Mouse (Mus musculus) cerebellum, adult 11 months (tissue): ENCODE results near the gene Fbxl18.
"Not testable (repeated sequence)": the region's sequence is repeated elsewhere in the genome, so short reads cannot be mapped to it uniquely, and the experiment has no call there.

ENCODE experiments used
- DNase-seq: peaks from one replicate; pipeline ENCODE4 v3.0.0; 2022

Gene Fbxl18

GRCm38 (mm10) chr5:142857763-142858229, 37.4 kb downstream of the Fbxl18 start:
- DNase-seq: peak; percentile 58

- no peak for DNase-seq
Measured at GRCm38 (mm10) chr5:142856408-142856807, 38.8 kb downstream of the Fbxl18 start.

DNA sequence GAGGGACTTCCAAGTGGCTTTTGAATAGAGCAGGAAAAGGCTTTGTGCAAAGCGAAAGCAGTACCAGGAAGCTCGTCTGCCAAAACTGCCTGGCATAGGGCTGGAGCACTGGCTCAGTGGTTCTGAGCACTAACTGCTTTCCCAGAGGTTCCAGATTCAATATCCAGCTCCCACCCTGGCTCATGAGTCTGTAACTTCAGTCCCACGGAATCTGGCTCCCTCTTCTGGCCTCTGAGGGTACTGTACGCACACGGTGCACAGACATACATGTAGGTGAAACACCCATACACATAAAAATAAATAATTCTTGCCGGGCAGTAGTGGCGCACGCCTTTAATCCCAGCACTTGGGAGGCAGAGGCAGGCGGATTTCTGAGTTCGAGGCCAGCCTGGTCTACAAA, 40.3 kb downstream of the Fbxl18 start:
- no peak for DNase-seq

DNA sequence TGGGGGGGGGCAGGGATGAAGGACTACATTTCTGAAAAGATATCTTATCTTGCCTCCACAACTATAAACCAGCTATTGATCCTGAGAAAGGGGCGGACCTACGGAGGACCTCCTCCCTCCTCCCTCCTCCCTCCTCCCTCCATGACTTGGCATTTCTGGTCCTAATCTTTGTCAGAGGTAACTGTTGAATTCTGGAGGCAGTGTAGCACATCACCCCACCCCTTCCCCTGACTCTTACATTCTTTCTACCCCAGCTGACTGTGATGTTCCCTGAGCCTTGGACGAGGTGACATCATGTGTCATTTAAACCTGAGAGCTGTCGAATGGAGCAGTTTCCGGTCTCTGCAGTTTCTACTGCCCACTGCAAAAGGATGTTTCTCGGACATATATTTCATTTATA, 41.6 kb downstream of the Fbxl18 start:
- DNase-seq: no peak

DNA sequence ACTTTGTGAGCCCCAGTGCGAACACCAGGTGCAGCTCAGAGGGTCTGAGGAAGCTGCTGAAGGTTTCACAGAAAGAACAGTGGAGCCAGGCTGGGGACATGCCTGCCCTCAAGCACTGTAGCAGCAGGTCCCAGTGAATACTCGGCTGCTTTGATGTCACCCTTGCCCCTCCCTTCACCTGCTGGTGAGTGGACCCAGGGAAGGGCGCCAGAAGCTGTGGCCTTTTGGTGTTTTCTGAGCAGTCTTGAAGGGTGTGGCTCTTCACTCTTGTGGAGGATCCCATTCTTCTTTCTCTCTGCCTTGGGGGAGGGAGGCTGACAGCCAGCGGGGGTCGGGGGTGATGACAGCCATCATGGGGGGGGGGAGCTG, 43.6 kb downstream of the Fbxl18 start:
- no peak for DNase-seq

- no peak for DNase-seq
Measured at GRCm38 (mm10) chr5:142850916-142851680, 44.1 kb downstream of the Fbxl18 start.

DNA sequence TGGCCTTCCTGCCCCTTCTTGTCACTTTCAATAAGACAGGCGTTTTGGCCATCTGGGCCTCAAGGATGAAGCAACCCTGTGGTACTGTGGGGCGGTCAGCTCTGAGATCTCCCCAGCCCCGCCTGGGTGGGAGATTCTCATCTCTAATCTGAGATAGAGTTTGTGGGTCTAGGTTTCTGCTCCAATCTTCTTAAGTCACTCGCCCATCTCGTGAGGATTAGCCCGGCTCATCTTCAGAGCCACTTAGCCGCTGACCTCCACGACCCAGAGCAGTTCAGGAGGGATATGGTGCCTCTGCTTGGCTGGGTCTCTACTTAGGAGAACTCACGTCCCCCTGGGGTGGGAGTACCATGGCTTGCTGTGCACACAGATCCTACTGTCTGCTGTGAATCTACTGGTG, 44.7 kb downstream of the Fbxl18 start:
- DNase-seq: no peak

DNA sequence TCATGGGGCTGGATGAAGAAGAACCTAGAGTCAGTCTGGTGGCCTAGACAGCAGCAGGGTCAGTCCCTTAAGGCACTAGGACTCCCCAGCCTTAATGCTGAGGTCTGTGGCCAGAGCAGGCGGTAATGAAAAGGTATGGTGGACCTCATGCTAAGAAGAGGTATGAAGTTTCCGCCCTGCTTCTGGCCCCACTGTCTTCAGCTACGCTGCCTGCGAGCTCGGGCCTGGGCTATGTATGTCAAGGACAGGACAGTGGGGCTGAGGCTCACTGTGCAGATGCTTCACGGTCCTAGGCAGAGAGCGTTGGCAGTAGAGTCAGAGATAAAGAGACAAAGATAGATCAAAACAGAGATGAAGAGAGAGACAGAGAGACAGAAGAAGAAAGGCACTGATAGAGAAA, 46.3 kb downstream of the Fbxl18 start:
- no peak for DNase-seq

DNA sequence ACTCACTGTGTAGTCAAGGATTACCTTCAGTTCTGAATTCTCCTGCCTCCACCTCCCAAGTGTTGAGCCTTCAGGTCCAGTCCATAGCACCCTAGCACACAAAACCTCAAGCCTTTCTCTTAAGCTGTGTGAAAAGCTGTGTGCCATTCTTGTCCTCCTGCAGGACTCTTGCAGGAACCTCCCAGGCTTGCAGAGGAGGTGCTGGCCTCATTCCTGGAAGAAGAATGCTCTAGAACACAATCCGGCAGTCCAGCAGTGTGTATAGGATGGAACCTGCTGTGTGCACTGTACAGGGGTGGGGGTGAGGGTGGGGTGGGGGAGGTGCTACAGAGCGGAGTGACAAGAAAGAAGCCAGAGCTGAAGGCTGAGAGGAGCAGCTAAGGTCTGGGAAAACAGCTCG, 47.1 kb downstream of the Fbxl18 start:
- DNase-seq: no peak

DNA sequence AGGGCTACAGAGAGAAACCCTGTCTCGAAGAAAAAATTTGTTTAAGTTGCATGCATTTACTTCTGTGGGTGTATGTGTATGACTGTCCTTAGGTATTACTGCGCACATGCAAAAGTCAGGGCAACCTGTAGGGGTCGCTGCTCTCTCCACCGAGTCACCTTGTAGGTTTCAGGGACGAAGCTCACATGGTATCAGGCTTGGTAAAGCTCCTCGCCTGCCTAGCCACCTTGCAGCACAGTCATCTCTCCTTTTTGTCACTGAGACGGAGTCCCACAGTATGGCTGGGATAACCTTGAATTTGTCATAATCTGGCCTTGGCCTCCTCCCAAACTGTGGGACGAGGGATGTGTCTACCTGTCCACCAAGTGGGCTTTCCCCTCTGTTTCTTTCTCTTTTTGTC, 50.8 kb downstream of the Fbxl18 start:
- DNase-seq: no peak

GRCm38 (mm10) chr5:142842137-142842642, 53.0 kb downstream of the Fbxl18 start:
- DNase-seq: no peak

- no peak for DNase-seq
Measured at GRCm38 (mm10) chr5:142841372-142842136, 53.7 kb downstream of the Fbxl18 start.

DNA sequence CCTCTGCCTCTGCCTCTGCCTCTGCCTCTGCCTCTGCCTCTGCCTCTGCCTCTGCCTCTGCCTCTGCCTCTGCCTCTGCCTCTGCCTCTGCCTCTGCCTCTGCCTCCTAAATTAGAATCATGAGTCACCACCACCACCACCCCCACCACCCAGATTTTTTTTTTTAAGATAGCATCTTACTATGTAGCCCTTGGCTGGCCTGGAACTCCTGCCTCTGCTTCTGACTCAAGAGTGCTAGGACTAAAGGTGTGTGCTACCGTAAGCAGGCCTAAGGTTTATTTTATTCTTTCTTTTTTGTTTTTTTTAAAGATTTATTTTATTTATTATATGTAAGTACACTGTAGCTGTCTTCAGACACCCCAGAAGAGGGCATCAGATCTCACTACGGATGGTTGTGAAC, 57.8 kb downstream of the Fbxl18 start:
- not testable (repeated sequence) for DNase-seq

DNA sequence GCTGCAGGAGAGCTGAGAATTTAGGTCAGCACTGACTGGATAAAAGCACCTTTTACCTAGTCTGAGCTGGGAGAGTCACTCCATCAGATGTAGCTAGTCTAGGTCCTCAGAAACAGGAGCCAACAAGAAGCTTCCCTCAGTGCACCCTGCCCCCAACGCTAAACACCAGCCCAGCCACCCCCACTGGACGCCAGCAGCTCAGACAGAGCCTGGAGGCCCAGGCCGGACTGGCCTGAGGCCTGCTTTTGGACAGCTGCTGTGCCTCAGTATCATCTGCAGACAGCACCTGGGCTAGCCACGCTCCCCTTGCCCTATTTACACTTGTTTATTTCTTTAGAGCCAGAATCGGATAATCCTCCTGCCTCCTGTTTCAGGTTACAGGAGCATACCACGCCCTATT, 58.3 kb downstream of the Fbxl18 start:
- no peak for DNase-seq

GRCm38 (mm10) chr5:142833646-142834438, 61.4 kb downstream of the Fbxl18 start:
- DNase-seq: no peak

GRCm38 (mm10) chr5:142826131-142826530, 69.1 kb downstream of the Fbxl18 start:
- DNase-seq: no peak

DNA sequence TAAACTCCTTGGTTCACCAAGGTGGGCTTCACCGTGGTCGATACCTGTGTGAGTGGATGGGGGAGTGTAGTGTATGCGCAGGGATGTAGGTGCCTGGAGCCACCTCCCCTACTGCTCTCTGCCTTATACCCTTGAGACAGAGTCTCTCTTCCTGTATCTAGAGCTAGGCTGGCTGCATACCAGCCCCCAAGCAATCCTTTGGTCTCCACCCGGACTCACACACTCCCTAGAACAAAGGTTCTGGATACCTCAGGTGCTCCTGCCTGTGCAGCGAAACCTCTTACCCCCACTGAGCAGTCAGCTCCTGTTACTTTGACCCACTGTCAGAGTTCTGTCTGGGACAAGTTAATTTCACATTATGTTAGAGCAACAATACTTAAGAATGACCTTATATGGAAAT, 69.6 kb downstream of the Fbxl18 start:
- no peak for DNase-seq

- peak; percentile 24 for DNase-seq
Measured at GRCm38 (mm10) chr5:142824091-142824490, 71.1 kb downstream of the Fbxl18 start.

GRCm38 (mm10) chr5:142823096-142824062, 71.8 kb downstream of the Fbxl18 start:
- peak; percentile 77 for DNase-seq

DNA sequence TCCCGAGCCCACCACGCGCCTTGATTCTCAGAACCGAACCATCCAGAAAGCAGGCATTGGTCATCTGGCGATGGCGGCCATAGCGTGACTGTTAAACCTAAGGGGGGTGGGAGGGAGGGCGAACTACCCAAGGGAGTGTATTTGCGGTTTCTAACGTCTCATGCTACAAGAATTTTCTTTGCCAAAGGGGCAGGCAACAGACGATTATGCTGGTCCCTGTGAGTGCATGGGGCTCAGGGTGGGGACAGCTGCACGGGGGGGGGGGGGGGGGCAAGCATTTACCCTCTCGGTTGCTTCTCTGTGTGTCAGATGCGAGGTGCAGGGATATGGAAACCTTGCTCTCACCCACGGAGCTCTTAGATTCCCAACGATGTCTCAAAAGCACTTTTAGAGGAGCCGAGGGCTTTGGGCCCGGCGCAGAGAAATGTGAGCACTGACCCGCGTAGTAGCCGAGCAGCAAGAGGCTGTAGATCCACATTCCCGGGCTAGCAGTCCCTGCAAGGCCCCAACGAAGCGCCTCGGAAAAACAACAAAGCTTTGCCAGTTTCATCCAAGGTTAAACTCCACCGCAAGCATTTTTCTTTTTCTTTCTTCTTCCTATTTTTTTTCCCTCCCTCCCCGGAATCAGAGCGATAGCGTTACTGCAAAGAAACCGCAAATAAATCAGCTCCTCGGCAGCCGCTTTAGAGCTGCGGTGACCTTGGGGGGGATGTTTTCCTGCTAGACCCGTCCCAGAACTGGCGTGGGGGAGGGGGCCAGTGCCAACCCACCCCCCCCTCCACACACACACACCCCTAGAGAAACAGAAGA, 72.7 kb downstream of the Fbxl18 start:
- DNase-seq: peak; percentile 51

GRCm38 (mm10) chr5:142821974-142822285, 73.3 kb downstream of the Fbxl18 start:
- DNase-seq: no peak
